Mouse (Mus musculus) heart, adult 2 months (tissue): ENCODE data around the gene Rab30.

Experiments
- CTCF ChIP-seq: fragments of 200-600 bp; IDR thresholded peaks from 2 replicates; pipeline ENCODE4 v1.8.1; 2022; ENCODE audit warnings: antibody characterized with exemption, mild to moderate bottlenecking, moderate library complexity
- POLR2A ChIP-seq: fragments of 200-500 bp; IDR thresholded peaks from 2 replicates; pipeline ENCODE4 v1.6.1; 2011; ENCODE audit warnings: mild to moderate bottlenecking, low read depth, low read length, control low read depth; ENCODE audit not compliant: insufficient read depth

DNA sequence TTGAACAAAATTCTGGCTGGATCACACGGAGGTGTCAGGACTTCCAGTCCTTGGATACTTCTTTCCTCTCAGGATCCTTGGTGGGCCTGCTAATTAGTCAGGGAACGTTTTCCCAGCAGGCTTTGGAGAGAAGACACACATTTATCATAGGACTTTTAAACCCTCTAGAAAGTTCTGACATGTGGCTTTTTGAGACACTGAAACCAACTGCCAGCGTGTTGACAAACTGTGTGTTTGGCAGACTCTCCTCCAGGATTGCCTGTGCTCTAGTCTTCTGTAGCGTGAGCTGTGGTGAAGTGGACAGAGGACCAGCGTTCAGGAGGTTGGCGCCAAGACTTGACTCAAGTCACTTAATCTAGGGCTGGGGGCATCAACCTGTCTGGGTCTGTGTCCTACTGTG lies 19.2 kb downstream of the Rab30 start:
- TF ChIP-seq CTCF, result no peak
- no peak for TF ChIP-seq POLR2A
